Mouse (Mus musculus): ENCODE results near the gene Magoh. TPM values are rescaled to one million over a fixed set of nuclear protein-coding genes. Genes with fewer than 3 reads are reported as not detected.
A peak's percentile ranks its signal among the peaks of the same experiment; 100 is the strongest.

Gene Magoh
- polyA plus RNA-seq (2014; fragmentation: Nextera tagmentation; extraction: Ambion mirVana), result 268 and 272 TPM in 2 replicates

- Histone ChIP-seq H3K9me3 (ENCODE audit: control insufficient read depth, low read length) (no peaks in the 10 kb centered on the region), H3K27me3 (ENCODE audit: control insufficient read depth, insufficient read depth, low read length) (no peaks in the 10 kb centered on the region), H3K27ac (ENCODE audit: low read depth, low read length) (no peak within 1 kb of the TSS), H3K9ac (ENCODE audit: low read length) (peak within 1 kb of the TSS; percentile 77), H3K4me1 (ENCODE audit: control insufficient read depth, insufficient read depth, low read length) (peaks cover 8% of the 10 kb centered on the region), H3K4me3 (ENCODE audit: low read depth, low read length) (peak within 1 kb of the TSS; percentile 76), H3K4me2 (peak within 1 kb of the TSS; percentile 71), H3K36me3 (ENCODE audit: control insufficient read depth, insufficient read depth, low read length) (peaks cover 1% of the 10 kb centered on the region; the same call in 1 of the 2 replicates)
- peak; percentile 100 for DNase-seq (ENCODE audit: low spot score, missing footprints)
- peak; percentile 95 for ATAC-seq (ENCODE audit: low FRiP score)
- WGBS, result 4% methylated on average over 48 of the region's 48 CpGs
These were observed at the start of gene Magoh for GRCm38 (mm10) chr4:107879254-107880050. TSS of gene Magoh (plus strand) at chr4:107879755.

GRCm38 (mm10) chr4:107830189-107830588 lies 49.4 kb upstream of the Magoh start:
- 52% methylated on average over 10 of the region's 10 CpGs for WGBS
- DNase-seq (ENCODE audit: low spot score, missing footprints) (peak; percentile 87), ATAC-seq (ENCODE audit: low FRiP score) (peak; percentile 45)
- Histone ChIP-seq H3K9ac (ENCODE audit: low read length) (peak overlapping the region; percentile 3; the same call in 1 of the 2 replicates), H3K36me3 (ENCODE audit: control insufficient read depth, insufficient read depth, low read length) (no peaks in the 10 kb centered on the region; the same call in 1 of the 2 replicates), H3K4me1 (ENCODE audit: control insufficient read depth, insufficient read depth, low read length) (peaks cover 79% of the 10 kb centered on the region), H3K9me3 (ENCODE audit: control insufficient read depth, low read length) (no peaks in the 10 kb centered on the region), H3K27ac (ENCODE audit: low read depth, low read length) (peak overlapping the region; percentile 85), H3K27me3 (ENCODE audit: control insufficient read depth, insufficient read depth, low read length) (no peaks in the 10 kb centered on the region), H3K4me2 (no peak overlapping the region), H3K4me3 (ENCODE audit: low read depth, low read length) (no peak overlapping the region)

- no peak overlapping the region; the same call in 1 of the 2 replicates for H3K4me2 ChIP-seq
- WGBS, result 21% methylated on average over 7 of the region's 7 CpGs
- no peak overlapping the region for H3K4me3 ChIP-seq (ENCODE audit: low read depth, low read length)
- H3K36me3 ChIP-seq (ENCODE audit: control insufficient read depth, insufficient read depth, low read length), result no peaks in the 10 kb centered on the region; the same call in 1 of the 2 replicates
- DNase-seq (ENCODE audit: low spot score, missing footprints) (peak; percentile 94), ATAC-seq (ENCODE audit: low FRiP score) (peak; percentile 77)
- H3K9me3 ChIP-seq (ENCODE audit: control insufficient read depth, low read length), result no peaks in the 10 kb centered on the region
- peaks cover 86% of the 10 kb centered on the region for H3K4me1 ChIP-seq (ENCODE audit: control insufficient read depth, insufficient read depth, low read length)
- peak overlapping the region; percentile 15; the same call in 1 of the 2 replicates for H3K9ac ChIP-seq (ENCODE audit: low read length)
- H3K27me3 ChIP-seq (ENCODE audit: control insufficient read depth, insufficient read depth, low read length), result no peaks in the 10 kb centered on the region
- peak overlapping the region; percentile 85 for H3K27ac ChIP-seq (ENCODE audit: low read depth, low read length)
These were observed 48.7 kb upstream of the Magoh start for GRCm38 (mm10) chr4:107830821-107831221.

- no peak overlapping the region for H3K4me3 ChIP-seq (ENCODE audit: low read depth, low read length)
- H3K27me3 ChIP-seq (ENCODE audit: control insufficient read depth, insufficient read depth, low read length), result no peaks in the 10 kb centered on the region
- H3K36me3 ChIP-seq (ENCODE audit: control insufficient read depth, insufficient read depth, low read length), result no peaks in the 10 kb centered on the region; the same call in 1 of the 2 replicates
- no peak for DNase-seq (ENCODE audit: low spot score, missing footprints)
- 84% methylated on average over 6 of the region's 6 CpGs for WGBS
- no peaks in the 10 kb centered on the region for H3K9me3 ChIP-seq (ENCODE audit: control insufficient read depth, low read length)
- no peak overlapping the region for H3K4me2 ChIP-seq
- no peak for ATAC-seq (ENCODE audit: low FRiP score)
- H3K4me1 ChIP-seq (ENCODE audit: control insufficient read depth, insufficient read depth, low read length), result peaks cover 91% of the 10 kb centered on the region
- no peak overlapping the region; the same call in 1 of the 2 replicates for H3K9ac ChIP-seq (ENCODE audit: low read length)
- peak overlapping the region; percentile 85 for H3K27ac ChIP-seq (ENCODE audit: low read depth, low read length)
These were observed 47.9 kb upstream of the Magoh start for GRCm38 (mm10) chr4:107831678-107832077.

DNA sequence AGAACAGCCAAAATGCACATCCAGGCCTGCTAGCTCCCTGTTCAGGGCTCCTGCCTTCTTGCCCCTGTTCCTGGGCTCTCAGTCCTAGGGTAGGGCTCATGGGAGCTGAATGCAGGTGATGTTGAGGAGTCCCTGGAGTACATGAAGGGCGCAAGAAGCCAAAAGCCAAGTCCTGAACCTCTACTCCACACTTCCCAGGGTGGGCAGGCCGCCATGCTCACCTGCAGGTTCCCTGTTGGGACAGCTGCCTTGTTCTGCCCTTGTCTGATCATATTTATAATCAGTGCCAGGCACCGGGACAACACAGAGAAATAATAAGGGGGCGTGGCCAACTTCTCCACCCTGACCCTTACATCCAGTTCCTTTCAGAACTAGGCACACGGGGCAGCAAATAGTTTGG lies 46.0 kb upstream of the Magoh start:
- Histone ChIP-seq H3K27me3 (ENCODE audit: control insufficient read depth, insufficient read depth, low read length) (no peaks in the 10 kb centered on the region), H3K4me3 (ENCODE audit: low read depth, low read length) (no peak overlapping the region), H3K36me3 (ENCODE audit: control insufficient read depth, insufficient read depth, low read length) (no peaks in the 10 kb centered on the region), H3K9me3 (ENCODE audit: control insufficient read depth, low read length) (no peaks in the 10 kb centered on the region), H3K4me2 (no peak overlapping the region), H3K4me1 (ENCODE audit: control insufficient read depth, insufficient read depth, low read length) (peaks cover 86% of the 10 kb centered on the region), H3K27ac (ENCODE audit: low read depth, low read length) (no peak overlapping the region), H3K9ac (ENCODE audit: low read length) (peak overlapping the region; percentile 3; the same call in 1 of the 2 replicates)
- ATAC-seq (ENCODE audit: low FRiP score) (no peak), DNase-seq (ENCODE audit: low spot score, missing footprints) (no peak)
- WGBS, result 88% methylated on average over 5 of the region's 5 CpGs

GRCm38 (mm10) chr4:107834643-107835314 lies 44.8 kb upstream of the Magoh start:
- Histone ChIP-seq H3K27ac (ENCODE audit: low read depth, low read length) (peak overlapping the region; percentile 93), H3K9me3 (ENCODE audit: control insufficient read depth, low read length) (no peaks in the 10 kb centered on the region), H3K27me3 (ENCODE audit: control insufficient read depth, insufficient read depth, low read length) (no peaks in the 10 kb centered on the region), H3K4me3 (ENCODE audit: low read depth, low read length) (no peak overlapping the region), H3K9ac (ENCODE audit: low read length) (peak overlapping the region; percentile 63), H3K36me3 (ENCODE audit: control insufficient read depth, insufficient read depth, low read length) (no peaks in the 10 kb centered on the region), H3K4me1 (ENCODE audit: control insufficient read depth, insufficient read depth, low read length) (peaks cover 74% of the 10 kb centered on the region), H3K4me2 (peak overlapping the region; percentile 15)
- WGBS, result 34% methylated on average over 22 of the region's 22 CpGs
- ATAC-seq (ENCODE audit: low FRiP score) (peak; percentile 25), DNase-seq (ENCODE audit: low spot score, missing footprints) (peak; percentile 93)

- peak; percentile 54 for ATAC-seq (ENCODE audit: low FRiP score)
- Histone ChIP-seq H3K27me3 (ENCODE audit: control insufficient read depth, insufficient read depth, low read length) (no peaks in the 10 kb centered on the region), H3K9ac (ENCODE audit: low read length) (peak overlapping the region; percentile 63), H3K4me3 (ENCODE audit: low read depth, low read length) (no peak overlapping the region), H3K4me1 (ENCODE audit: control insufficient read depth, insufficient read depth, low read length) (peaks cover 66% of the 10 kb centered on the region), H3K4me2 (peak overlapping the region; percentile 24), H3K36me3 (ENCODE audit: control insufficient read depth, insufficient read depth, low read length) (no peaks in the 10 kb centered on the region), H3K27ac (ENCODE audit: low read depth, low read length) (peak overlapping the region; percentile 93), H3K9me3 (ENCODE audit: control insufficient read depth, low read length) (no peaks in the 10 kb centered on the region)
- WGBS, result 19% methylated on average over 5 of the region's 5 CpGs
- peak; percentile 96 for DNase-seq (ENCODE audit: low spot score, missing footprints)
These were observed 44.0 kb upstream of the Magoh start for GRCm38 (mm10) chr4:107835508-107835909.

GRCm38 (mm10) chr4:107836758-107837157 lies 42.8 kb upstream of the Magoh start:
- no peaks in the 10 kb centered on the region for H3K27me3 ChIP-seq (ENCODE audit: control insufficient read depth, insufficient read depth, low read length)
- peak; percentile 90 for DNase-seq (ENCODE audit: low spot score, missing footprints)
- H3K4me1 ChIP-seq (ENCODE audit: control insufficient read depth, insufficient read depth, low read length), result peaks cover 54% of the 10 kb centered on the region
- no peak overlapping the region for H3K4me3 ChIP-seq (ENCODE audit: low read depth, low read length)
- H3K4me2 ChIP-seq, result peak overlapping the region; percentile 24; the same call in 1 of the 2 replicates
- WGBS, result 37% methylated on average over 5 of the region's 5 CpGs
- no peaks in the 10 kb centered on the region for H3K9me3 ChIP-seq (ENCODE audit: control insufficient read depth, low read length)
- H3K36me3 ChIP-seq (ENCODE audit: control insufficient read depth, insufficient read depth, low read length), result no peaks in the 10 kb centered on the region
- peak; percentile 52 for ATAC-seq (ENCODE audit: low FRiP score)
- H3K27ac ChIP-seq (ENCODE audit: low read depth, low read length), result peak overlapping the region; percentile 93
- H3K9ac ChIP-seq (ENCODE audit: low read length), result peak overlapping the region; percentile 63; the same call in 1 of the 2 replicates

GRCm38 (mm10) chr4:107837910-107838309 lies 41.6 kb upstream of the Magoh start:
- WGBS, result 62% methylated on average over 3 of the region's 3 CpGs
- ATAC-seq (ENCODE audit: low FRiP score), result no peak
- H3K4me3 ChIP-seq (ENCODE audit: low read depth, low read length), result no peak overlapping the region
- H3K27ac ChIP-seq (ENCODE audit: low read depth, low read length), result no peak overlapping the region
- no peaks in the 10 kb centered on the region for H3K27me3 ChIP-seq (ENCODE audit: control insufficient read depth, insufficient read depth, low read length)
- no peak overlapping the region for H3K4me2 ChIP-seq
- H3K4me1 ChIP-seq (ENCODE audit: control insufficient read depth, insufficient read depth, low read length), result peaks cover 54% of the 10 kb centered on the region
- H3K9me3 ChIP-seq (ENCODE audit: control insufficient read depth, low read length), result no peaks in the 10 kb centered on the region
- H3K36me3 ChIP-seq (ENCODE audit: control insufficient read depth, insufficient read depth, low read length), result no peaks in the 10 kb centered on the region
- H3K9ac ChIP-seq (ENCODE audit: low read length), result no peak overlapping the region
- DNase-seq (ENCODE audit: low spot score, missing footprints), result no peak
